ENCODE assay signal across 16 mouse cellular contexts in genomic region chr14:71894811-71895210, GRCm38 (mm10).
"Had no signal": no experiment of that assay in that cellular context is flagged by ENCODE, and none has a peak within 500 bp of the region (broad histone marks: within the 10 kb centered on the region; RNA-seq: fewer than 3 reads in every experiment).

No protein-coding gene starts in this region.

- ATAC-seq: liver, postnatal 0 days; midbrain, embryonic 15.5 days had no signal

- H3K4me3 ChIP-seq: limb, embryonic 12.5 days; liver, embryonic 13.5 days; lung, embryonic 15.5 days; megakaryocyte, embryonic 14.5 days; midbrain, embryonic 15.5 days; neural tube, embryonic 12.5 days; stomach, embryonic 15.5 days had no signal

- DNase-seq: kidney, adult 18-20 months; kidney, postnatal 10 days; kidney, postnatal 4 days; liver; liver, embryonic 13.5 days; liver, postnatal 0 days; lung, postnatal 14 days; retina, postnatal 1 day; thymus, postnatal 36 days had no signal

- H3K27ac ChIP-seq: limb, embryonic 12.5 days; liver, embryonic 13.5 days; lung, embryonic 15.5 days; macrophage; midbrain, embryonic 15.5 days; neural tube, embryonic 12.5 days; stomach, embryonic 15.5 days had no signal
